Mouse (Mus musculus): ENCODE measurements around the gene Ceacam14.

The Ceacam14 gene

DNA sequence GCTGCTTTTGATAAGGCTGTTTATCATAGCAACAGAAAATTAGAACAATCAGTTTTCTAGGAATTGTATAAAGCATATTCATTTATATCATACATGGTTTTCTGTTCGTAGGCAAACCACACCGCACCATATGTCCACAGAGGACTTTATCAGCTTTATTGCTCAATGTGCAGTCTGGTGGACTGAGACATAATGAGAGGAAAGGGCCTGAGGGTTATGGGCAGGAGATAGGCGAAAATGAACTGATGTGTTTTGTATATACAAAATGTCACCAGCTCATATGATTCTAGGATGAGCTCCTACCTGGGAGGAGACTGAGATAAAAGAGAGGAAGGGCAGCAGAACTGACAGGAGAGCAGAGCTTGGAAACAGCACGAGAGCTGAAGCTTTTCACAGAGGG, at the start of gene Ceacam14:
Gene Ceacam14 (plus strand): TSS at position 301 of the 400 bp plus-strand sequence.
- no peak for DNase-seq (ENCODE audit: low spot score in 2 of 2)

Measured in spleen, postnatal 36 days (tissue).